Mouse (Mus musculus): ENCODE results near the gene Adamts13.

The Adamts13 gene

DNA sequence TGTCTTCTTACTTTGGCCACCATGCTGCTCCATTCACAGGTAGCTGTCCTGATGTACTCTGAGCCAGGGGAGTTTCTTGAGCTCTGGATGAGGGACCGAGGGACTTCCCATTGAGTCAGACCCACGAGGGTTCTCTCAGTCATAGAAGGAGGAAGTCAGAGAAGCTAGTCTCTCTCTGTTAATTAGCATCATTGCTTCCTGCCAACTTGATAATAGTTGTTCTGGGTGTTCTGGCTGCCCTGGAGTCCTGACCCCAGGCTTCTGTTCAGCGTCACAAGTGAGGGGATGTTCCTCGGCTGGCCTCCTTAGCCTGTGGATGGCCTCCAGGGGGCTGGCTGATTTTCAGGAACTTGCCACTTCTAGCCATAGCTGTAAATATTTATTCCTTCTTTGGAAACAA lies 744 bp downstream of the Adamts13 start:
- DNase-seq (ENCODE audit: low spot score): no peak

DNA sequence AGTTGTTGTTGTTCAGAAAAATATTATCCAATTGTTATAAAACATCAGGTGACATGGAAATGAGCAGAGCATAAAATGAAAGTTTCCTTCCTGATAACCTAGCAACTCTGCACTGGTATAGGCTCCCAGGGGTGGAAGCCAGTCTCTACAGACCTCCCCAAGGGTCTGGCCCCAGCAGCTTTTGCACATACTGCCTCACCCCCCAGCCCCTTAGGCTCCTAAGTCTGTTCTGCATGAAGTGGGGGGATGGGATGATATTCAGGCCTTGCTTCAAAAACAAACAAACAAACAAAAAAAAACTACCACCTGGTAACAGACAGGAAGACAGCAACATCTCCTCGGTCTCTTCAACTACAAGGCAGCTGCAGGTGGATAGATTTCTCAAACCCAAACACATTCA lies 7.1 kb downstream of the Adamts13 start:
- no peak for DNase-seq (ENCODE audit: low spot score)

DNA sequence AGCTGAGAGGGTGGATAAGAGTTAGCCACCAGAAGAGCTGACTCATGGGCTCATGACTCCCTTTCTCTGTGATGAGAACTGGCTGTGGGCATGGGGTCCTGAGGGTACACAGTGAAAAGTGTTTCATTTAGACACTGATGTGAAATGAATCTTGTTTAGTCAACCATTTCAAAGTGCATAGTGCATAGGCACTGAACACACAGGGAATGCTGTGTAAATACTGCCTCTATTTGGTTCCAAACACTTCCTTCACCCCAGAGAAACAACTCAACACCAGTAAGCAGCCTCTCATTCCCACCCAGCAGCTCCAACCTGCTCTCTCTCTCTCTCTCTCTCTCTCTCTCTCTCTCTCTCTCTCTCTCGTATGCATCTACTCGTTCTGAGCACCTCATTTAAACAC lies 11.0 kb downstream of the Adamts13 start:
- DNase-seq (ENCODE audit: low spot score): no peak

DNA sequence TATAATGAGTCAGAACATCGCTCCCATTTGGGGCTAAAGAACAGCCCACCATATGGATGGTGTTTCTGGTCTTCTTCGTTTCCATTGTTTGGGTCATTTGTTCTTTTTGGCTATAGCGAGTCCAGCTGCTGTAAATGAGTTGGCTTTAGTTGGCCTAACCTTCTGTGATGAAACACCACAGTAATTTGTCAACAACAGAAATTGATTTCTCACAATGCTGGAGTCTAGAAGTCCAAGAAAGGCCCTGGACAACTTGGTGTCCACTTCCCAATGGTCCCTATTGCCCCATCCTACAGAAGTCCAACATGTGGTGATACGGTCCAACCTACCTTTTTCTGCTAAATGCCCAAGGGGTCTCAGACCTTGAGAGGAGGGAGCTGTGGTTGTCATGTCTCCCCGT lies 11.4 kb downstream of the Adamts13 start:
- DNase-seq (ENCODE audit: low spot score): no peak

DNA sequence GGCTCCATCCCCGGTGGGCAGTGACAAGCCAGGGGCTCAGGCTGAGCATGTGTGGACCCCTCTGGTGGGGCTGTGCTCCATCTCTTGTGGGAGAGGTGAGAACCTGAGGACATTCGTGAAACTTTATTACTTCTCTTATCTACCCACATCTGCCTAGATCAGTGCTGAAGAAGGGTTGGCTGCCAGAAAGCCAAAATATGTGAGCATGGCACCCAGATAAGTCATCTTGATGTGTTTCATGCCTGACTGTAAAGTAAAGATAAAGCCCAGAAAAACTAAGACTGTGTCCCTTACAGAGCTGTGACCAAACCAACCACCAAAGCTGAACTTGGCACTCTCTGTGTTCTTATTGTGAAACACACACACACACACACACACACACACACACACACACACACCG lies 20.7 kb downstream of the Adamts13 start:
- no peak for DNase-seq (ENCODE audit: low spot score)

DNA sequence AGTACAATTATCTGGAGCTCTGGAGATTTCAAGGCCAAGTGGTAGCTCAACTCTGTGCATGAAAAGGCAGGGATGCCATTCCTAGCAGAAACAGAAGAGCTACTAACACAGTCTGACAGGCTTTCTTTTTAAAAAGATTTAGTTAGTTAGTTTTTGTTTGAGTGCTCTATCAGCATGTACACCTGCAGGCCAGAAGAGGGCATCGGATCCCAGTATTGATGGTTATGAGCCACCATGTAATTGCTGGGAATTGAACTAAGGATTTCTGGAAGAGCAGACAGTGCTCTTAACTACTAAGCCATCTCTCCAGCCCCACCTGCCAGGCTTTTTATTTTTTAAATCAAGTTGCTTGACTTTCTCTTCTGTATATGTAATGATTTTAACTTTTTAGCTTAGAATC lies 24.3 kb downstream of the Adamts13 start:
- no peak for DNase-seq (ENCODE audit: low spot score)

DNA sequence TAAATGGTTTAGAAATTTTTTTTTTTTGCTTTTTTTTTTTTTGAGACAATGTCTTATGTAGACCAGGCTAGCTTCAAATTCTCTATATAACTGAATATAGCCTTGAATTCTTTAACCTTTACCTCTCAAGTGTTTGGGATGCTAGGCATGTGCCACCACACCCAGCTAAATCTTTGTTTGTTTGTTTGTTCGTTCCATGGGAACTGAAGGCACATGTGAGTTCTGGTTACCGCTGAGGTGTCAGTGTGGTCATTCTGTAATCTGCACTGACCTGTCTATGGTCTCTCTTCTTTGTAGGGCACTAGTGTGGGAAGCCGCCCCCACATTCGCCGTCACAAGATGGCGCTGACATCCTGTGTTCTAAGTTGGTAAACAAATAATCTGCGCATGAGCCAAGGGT lies 24.8 kb downstream of the Adamts13 start:
- DNase-seq (ENCODE audit: low spot score): no peak

DNA sequence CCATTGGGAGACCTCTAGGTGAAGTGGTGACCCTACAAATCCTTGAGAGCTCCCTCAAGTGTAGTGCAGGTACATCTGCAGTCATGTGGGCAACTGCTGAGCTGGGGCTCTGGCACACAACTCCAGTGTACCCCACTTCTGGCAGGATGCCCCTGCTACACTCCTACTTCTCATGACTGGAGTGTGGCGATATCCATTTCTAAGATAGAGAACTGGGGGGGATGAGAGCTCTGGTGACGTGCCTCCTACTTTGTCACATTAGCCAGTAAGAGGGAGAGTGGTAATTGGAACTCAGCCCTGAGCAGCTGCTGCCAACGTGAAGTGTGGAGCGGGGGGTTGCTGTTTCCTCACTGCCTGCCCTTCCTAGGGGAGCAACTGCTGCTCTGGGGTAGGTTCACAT lies 33.0 kb downstream of the Adamts13 start:
- DNase-seq (ENCODE audit: low spot score): no peak

DNA sequence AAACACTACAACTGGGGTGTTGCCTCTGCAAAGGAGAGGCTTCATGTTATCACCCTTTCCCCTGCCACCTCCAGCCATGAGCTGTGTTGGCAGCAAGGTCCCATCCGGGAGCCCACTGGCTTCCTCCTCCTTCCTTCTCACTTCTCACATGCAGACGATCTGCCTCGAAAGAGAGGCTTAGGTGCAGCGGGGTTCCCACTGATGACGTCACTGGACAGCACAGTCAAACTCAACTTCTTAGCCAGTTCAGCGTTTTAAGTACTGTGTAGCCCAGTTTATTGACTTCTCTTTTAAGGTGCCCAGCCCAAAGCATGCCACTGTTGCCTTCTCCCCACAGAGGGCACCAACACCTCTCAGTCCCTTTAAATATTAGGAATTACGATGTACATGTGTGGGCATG lies 34.5 kb downstream of the Adamts13 start:
- DNase-seq (ENCODE audit: low spot score): no peak

DNA sequence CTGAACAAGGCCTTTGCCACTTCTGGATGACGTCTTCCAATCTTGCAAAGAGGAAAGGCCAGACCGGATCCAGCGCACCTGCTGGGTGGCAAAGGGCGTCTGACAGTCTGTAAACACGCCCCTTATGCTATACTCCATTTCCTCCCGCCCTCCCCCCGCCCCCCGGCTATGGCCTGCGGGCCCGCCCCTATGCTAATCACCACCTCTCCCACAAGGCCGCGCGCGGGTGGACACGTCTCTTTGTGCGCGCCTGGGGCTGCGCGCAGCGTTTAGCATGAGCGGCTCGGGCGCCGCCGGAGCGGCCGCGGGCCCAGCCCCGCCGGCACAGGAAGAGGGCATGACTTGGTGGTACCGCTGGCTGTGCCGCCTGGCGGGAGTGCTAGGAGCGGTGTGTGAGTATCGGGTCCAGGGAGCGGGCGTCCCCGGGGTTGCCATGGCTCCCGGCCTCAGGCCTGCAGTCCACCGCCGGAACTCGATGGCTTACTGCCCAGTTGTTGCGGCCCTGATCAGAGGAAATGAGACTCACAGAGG lies 36.6 kb downstream of the Adamts13 start, which contains the start of gene Cacfd1:
Cacfd1 (plus strand) TSS at position 213 of the 531 bp plus-strand sequence.
- DNase-seq (ENCODE audit: low spot score): peak; percentile 65

DNA sequence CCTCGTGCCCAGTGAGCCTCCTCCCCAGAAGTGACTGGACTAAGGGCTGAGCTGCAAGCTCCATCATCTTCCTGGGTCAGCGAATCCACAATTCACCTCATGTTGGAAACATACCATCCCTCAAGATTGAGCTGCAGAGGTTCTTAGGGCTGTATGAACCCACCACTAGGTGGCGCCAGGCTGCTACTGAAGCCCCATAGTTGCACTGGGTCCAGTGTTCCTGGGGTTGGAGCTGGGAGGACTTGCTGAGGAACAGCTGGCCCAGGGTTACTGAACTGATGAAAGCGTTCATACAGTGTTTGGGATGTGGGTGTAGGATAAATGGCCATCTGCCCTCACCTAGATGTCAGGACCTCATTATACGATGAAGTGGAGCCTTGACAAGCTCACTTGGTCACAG lies 44.6 kb downstream of the Adamts13 start:
- no peak for DNase-seq (ENCODE audit: low spot score)

DNA sequence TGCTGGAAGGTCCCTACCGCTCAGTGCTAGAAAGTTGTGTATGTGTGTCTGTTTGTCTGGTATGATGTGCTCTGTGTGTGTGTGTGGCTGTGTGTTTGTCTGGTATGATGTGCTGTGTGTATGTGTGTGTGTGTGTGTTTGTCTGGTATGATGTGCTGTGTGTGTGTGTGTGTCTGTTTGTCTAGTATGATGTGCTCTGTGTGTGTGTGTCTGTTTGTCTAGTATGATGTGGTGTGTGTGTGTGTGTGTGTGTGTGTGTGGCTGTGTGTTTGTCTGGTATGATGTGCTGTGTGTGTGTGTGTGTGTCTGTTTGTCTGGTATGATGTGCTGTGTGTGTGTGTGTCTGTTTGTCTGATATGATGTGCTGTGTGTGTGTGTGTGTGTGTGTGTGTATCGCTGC lies 46.3 kb downstream of the Adamts13 start:
- DNase-seq (ENCODE audit: low spot score): no peak

DNA sequence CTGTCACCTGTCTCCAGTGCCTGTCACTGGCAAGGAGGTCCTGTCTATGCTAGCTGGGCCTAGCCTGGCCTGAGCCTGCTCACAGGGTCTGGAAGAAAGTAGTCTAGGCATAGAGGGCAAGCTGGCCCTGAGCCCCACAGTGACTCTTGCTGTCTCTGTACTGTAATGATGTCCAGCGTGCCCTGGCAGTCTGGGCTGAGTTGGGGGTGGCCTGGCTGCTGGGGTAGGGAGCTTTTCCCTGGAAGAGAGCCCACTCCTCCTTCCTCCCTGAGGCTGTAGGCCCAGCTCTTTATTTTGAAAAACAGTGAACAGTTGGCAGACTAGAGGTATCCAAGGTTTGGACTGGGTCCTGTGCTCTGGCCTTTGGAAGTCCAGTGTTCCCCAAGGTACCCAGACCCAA lies 47.9 kb downstream of the Adamts13 start:
- no peak for DNase-seq (ENCODE audit: low spot score)

DNA sequence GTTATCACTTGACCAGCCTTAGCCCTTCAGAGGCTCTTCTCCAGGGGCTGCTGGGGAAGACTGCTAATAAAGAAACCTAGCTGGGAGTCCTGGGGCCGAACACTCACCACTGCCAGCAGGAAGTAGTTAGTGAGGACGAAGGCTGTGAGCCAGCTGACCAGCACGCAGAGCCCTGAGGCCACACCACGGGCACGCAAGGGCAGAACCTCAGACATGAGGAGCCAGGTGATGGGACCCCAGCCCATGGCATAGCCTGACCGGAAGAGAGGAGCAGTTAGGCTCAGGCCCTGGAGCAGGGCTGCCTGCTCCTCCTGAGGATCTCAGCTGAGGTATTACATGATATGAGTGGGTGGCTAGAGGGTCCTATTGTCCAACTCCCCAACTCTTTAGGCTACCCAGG lies 49.4 kb downstream of the Adamts13 start:
- DNase-seq (ENCODE audit: low spot score): no peak

DNA sequence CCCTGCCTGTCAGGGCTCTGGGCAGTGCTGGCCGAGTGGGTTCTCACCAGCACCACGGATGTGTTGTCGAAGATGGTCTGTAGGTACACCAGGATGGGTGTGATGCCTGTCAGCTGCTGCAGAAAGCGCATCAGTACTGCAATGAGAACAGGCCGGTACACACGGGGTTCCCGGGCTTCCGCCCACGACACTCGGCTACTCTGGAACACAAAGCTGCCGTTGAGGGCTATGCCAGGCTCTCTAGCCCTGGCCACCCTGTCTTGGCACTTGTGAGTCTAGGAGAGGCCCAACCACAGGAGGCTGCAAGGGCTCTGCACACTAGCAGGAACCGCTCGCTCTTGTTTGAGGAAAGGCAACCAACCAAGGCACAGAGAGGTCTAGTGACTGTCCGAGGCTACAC lies 50.9 kb downstream of the Adamts13 start:
- DNase-seq (ENCODE audit: low spot score): no peak

DNA sequence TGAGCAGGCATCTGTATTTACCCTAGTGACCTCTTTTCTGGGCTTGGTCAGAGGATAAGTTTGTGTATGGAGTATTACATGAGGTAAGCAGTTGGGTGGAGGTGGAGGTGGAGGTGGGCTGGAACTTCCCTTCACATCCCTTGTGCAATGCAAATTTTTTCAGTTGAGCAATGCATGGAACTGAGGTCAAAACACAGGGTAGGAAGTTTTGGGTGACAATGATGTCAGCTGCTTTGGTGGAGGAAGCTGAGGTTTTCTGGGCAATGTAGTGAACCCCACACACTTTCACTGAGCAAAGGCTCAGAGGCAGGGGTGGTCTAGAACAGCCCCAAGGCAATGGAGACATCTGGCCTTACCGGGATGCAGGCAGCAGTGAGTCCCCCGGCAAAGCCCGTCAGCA lies 52.3 kb downstream of the Adamts13 start:
- DNase-seq (ENCODE audit: low spot score): no peak

DNA sequence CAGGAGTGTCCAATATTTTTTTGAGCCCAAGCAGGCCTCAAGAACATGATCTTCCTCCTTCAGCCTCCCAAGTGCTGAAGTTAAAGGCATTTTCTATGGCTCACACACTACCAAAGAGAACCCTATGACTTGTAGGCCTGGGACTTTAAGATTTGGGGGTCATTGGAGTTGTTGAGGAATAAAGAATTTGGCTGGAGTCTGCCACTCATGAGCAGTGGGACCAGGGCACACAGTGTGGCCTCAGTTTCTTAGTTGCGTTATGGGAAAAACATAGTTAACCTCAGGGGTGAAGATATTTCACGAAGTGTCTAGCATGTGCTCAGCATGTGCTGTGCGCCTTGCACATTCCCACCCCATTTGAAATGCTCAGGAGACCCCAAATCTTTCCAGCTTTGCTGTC lies 53.1 kb downstream of the Adamts13 start:
- DNase-seq (ENCODE audit: low spot score): no peak

DNA sequence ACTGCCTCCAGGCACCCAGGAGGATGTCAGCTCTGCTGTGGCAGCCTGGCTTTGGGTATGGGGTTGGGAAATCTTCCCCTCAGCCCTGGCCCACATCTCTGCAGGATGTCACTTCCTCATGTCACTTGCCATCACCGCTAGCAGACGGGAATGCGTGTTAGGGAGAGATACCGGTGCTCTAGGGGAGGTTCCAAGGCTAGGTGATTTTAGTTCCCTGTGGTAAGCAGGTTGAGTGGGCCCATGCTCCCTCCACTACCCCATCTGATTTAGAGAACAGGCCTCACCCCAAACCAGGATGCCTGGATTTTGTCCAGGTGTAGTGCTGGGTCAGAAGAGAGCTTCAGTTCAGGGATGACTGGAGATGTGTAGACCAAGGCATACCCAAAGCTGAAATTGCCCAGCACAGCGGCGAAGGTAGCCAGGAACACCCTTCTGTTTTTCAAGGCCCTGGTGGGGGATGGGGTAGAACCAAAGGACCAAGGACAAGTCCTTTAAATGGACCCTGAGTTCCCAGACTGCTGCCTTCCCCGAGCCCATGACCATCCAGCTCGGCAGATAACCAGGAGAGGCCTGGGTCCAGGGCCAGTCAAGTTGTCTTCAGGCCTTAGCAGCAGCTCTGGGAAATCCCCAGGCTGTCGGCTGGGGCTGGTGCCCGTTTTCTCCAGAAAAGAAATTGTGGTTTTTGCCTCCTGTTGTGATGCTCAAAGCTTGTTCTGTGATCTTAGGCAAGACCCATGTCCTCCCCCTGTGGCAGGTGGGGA lies 53.8 kb downstream of the Adamts13 start:
- no peak for DNase-seq (ENCODE audit: low spot score)

DNA sequence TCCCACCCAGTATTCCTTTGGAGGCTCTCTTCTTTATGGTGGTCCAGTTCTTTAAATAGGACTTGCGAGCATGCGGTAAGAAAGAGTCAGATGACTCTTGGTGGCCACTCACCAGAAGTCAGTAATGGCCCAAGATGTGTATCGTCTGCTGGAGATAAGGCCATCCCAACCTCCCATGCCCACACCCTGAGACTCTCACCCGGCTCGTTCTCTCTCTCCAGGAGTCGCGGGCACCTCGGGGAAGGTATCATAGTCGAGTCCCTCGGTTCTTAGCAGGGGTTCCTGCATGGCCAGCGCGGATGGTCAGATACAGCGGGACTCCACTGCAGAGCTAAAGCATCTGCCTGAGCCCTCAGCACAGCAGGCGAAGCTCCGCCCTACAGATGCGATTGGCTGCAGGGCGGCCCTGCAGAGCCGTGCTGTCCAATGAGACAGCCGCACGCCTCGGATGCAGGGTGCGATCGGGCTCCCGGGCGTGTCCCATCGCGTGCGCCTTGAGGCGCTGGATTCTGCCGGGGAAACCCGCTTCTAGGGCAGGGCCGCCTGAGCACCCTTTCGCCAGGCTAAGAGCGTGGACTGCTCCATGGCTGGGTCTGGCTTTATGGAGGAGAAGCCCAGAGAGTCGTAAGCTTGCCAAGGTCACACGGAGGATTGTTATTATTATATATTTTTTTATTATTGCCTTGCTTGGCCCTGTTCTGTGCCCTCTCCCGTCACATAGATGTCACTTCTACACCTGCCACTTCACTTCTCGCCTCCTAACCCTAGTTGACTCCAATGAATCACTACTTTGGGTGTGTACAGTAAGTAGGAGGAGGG lies 54.6 kb downstream of the Adamts13 start, which contains the start of gene Slc2a6:
Slc2a6 (minus strand) TSS at position 381 of the 819 bp plus-strand sequence.
- DNase-seq (ENCODE audit: low spot score): peak; percentile 56

DNA sequence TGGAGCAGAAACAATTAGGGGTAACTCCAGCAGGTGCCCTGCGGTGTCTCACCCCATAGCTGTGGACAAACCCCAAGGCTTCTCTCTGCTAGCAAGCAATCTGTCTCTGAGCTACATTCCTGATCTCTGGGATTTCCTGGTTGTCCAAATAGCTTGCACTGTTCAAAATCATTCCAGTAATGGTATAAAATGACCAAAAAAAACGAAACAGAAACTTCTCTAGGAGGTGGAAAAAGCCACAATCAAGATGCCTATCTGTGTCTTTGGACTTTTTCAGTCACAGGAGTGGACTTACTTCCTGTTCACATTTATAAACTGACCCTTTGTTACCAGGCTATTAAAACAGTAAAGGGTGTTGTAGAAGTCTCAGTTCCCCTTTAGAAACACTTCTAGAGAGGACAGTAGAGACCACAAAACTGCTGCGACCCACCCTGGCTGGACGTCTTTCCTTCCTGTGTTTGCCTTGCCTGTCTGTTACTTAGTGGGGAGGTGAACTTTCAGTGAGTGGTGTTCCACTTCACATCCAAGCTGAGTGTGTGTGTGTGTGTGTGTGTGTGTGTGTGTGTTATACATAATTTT lies 55.3 kb downstream of the Adamts13 start:
- DNase-seq (ENCODE audit: low spot score): no peak

DNA sequence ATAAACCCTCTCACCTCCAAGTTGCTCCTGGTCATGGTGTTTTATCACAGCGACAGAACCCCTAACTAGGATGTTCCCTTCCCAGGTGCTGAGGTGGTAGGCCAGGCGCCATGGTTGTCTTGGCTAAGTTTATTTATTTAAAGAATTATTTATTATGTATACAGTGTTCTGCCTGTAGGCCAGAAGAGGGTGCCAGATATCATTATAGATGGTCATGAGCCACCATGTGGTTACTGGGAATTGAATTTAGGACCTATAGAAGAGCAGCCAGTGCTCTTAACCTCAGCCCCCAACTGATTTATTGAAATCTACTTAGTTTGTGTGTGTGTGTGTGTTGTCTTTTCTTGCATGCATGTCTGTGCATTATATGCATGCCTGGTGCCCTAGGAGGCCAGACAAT lies 59.1 kb downstream of the Adamts13 start:
- DNase-seq (ENCODE audit: low spot score): no peak

DNA sequence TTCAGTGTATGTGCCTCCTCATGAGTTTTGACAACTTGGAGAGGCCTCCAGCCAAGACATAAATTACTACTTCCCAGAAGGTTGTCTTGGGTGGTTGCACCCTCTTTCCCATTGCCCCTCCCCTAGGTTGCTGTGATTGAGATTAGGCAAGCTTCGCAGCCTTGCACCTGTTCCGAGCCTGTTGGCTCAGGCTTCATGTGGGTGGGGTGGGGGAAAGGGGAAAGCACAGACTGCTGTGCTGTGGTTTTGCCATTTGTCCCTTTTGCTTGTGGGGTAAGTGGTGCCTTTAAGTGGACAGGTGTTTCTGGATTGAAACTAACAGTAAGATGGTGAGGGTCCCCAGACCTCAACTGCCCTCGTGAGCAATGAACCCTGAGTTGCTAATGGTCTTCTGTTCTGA lies 62.8 kb downstream of the Adamts13 start:
- no peak for DNase-seq (ENCODE audit: low spot score)

DNA sequence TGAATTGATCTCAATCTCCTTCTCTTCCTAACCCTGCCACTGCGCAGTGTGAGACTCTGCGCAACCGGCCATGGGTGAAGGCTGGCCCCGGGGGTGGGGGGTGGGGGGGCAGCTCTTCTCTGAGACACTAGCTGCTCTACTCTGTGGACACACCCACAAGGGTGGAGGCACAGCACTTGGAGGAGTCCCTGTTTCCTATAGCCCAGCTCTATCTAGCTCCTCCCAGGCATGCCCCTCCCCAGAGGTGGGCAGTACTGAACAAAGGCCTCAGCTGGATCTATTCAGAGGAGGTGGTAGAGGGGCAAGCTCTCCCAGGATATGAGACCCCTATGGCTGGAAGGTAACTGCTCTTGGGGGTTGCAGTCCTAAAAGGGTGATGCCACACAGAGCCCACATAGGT lies 63.8 kb downstream of the Adamts13 start:
- DNase-seq (ENCODE audit: low spot score): no peak
